Mouse (Mus musculus) testis, adult 2 months (tissue): Measurements from ENCODE around the gene Nkiras1.

ENCODE experiments used
- CTCF ChIP-seq: fragments of 200-500 bp; IDR thresholded peaks from 2 replicates; pipeline ENCODE4 v1.5.1; 2012; ENCODE audit warnings: low read depth, mild to moderate bottlenecking, inconsistent platforms, low read length, moderate library complexity; ENCODE audit not compliant: control insufficient read depth, insufficient read depth, insufficient replicate concordance
- POLR2A ChIP-seq: fragments of 200-500 bp; IDR thresholded peaks from 2 replicates; pipeline ENCODE4 v1.6.1; 2012; ENCODE audit warnings: low read depth, mild to moderate bottlenecking, inconsistent platforms, low read length, moderate library complexity; ENCODE audit not compliant: control insufficient read depth

DNA sequence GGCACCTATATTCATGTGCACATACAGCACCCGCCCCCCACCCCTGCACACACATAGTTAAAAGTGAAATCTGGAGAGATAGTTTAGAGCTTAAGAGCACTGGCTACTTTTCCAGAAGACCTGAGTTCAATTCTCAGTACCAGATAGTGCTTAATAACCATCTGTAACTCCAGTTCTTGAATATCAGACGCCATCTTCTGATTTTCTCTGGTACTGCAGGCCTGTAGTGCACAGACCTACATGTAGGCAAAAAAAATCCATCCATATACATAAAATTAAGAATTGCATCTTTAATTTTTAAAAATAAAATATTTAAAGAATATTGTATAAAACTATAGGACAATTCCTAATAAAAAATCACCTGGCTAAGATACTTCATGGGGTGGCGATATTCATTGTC, 9.7 kb upstream of the Nkiras1 start:
- TF ChIP-seq POLR2A: no peak
- TF ChIP-seq CTCF: no peak
